Mouse (Mus musculus) midbrain, embryonic 12.5 days (tissue): Measurements from ENCODE around the gene Bach2. TPM values are rescaled to one million over a fixed set of nuclear protein-coding genes. Genes with fewer than 3 reads are reported as not detected.

Experiments
- ATAC-seq: fragments of 200-750 bp; cut with Nextera tagmentation; 2 replicates; pipeline ENCODE4 v1.8.0; 2017; ENCODE audit warnings: low read depth, moderate TSS enrichment, moderate library complexity; ENCODE audit not compliant: low FRiP score
- H3K27ac ChIP-seq: fragments of 300-500 bp; sonication (generic); replicated peaks from 2 replicates; pipeline ENCODE4 v1.5.1; 2016; ENCODE audit warnings: mild to moderate bottlenecking
- H3K27me3 ChIP-seq: fragments of 300-500 bp; sonication (generic); 2 replicates; pipeline ENCODE4 v1.6.1; 2016; ENCODE audit warnings: mild to moderate bottlenecking
- H3K36me3 ChIP-seq: fragments of 300-500 bp; sonication (generic); 2 replicates; pipeline ENCODE4 v1.6.1; 2016
- H3K4me1 ChIP-seq: fragments of 300-500 bp; sonication (generic); 2 replicates; pipeline ENCODE4 v1.6.1; 2016
- H3K4me2 ChIP-seq: fragments of 300-500 bp; sonication (generic); replicated peaks from 2 replicates; pipeline ENCODE4 v1.6.1; 2016; ENCODE audit warnings: mild to moderate bottlenecking, moderate library complexity
- H3K4me3 ChIP-seq: fragments of 300-500 bp; sonication (generic); 2 replicates; pipeline ENCODE4 v1.5.1; 2016; ENCODE audit warnings: mild to moderate bottlenecking
- H3K9ac ChIP-seq: fragments of 300-500 bp; sonication (generic); replicated peaks from 2 replicates; pipeline ENCODE4 v1.6.1; 2016; ENCODE audit warnings: mild to moderate bottlenecking, moderate library complexity
- H3K9me3 ChIP-seq: fragments of 300-500 bp; sonication (generic); 2 replicates; pipeline ENCODE4 v1.6.1; 2016; ENCODE audit warnings: mild to moderate bottlenecking
- WGBS: fragments of 180-500 bp; shearing (Covaris S2); methylation state at CpG from one replicate; pipeline ENCODE4 v1.1.7; 2016; 5-methylcytosine and 5-hydroxymethylcytosine counted together
- polyA plus RNA-seq: library from polyadenylated mRNA; unstranded; fragments of >200 nt; fragmentation: Nextera tagmentation; extraction: Ambion mirVana; gene quantifications from 2 replicates; pipeline ENCODE4 v1.2.1, GENCODE M21; 2016

Gene Bach2
- polyA plus RNA-seq, 1 experiment from 2014 or later = 17.8 TPM

DNA sequence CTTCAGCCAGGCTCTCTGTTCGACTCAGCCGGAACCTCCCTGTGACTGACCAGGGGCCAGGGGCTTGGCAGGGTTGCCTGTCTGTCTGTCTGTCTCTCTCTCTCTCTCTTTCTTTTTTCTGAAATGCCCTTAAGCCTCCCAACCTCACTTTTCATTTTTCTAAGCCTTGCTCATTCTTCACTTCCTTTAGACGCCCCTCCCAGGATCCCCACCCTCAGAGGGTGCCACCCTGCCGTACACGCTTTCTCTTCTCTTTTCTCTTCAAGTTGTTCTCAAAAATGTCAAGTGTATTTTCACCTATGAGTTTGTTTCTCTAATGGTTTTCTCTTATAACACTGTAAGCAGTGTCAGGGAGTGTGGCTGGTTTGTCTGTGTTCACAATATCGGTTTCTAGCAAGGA lies 42.7 kb downstream of the Bach2 start:
- 89% methylated on average over 6 of the region's 6 CpGs for whole genome bisulfite sequencing
- H3K27me3 ChIP-seq = no peaks in the 10 kb centered on the region
- no peaks in the 10 kb centered on the region for H3K4me1 ChIP-seq
- no peaks in the 10 kb centered on the region for H3K9me3 ChIP-seq
- H3K4me2 ChIP-seq = no peak overlapping the region
- H3K27ac ChIP-seq = no peak overlapping the region
- H3K4me3 ChIP-seq = no peak overlapping the region
- no peak for ATAC-seq
- no peak overlapping the region for H3K9ac ChIP-seq
- no peaks in the 10 kb centered on the region for H3K36me3 ChIP-seq

DNA sequence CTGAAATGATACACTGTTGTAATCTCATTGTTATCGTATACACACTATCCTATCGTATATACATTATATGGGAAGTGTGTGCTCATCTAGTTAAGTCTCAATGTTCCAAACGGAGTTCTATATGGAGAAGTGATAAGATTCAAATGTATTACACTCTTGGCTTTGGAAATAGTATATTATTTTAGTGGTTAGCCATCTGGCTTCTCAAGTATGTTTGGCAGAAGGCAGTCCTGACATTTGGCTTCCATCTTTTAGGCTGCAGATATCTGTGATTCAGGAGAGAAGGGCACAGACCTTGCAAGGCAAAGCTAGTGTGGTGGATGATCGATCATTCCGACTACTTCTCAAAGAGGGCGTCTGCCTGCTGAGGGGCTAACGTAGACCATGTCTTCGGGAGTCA lies 47.8 kb downstream of the Bach2 start:
- WGBS = 91% methylated on average over 8 of the region's 8 CpGs
- no peaks in the 10 kb centered on the region for H3K27me3 ChIP-seq
- no peak overlapping the region for H3K27ac ChIP-seq
- ATAC-seq = no peak
- H3K9me3 ChIP-seq = no peaks in the 10 kb centered on the region
- no peak overlapping the region for H3K9ac ChIP-seq
- H3K4me3 ChIP-seq = no peak overlapping the region
- H3K4me2 ChIP-seq = no peak overlapping the region
- H3K36me3 ChIP-seq = no peaks in the 10 kb centered on the region
- peaks cover 16% of the 10 kb centered on the region for H3K4me1 ChIP-seq

DNA sequence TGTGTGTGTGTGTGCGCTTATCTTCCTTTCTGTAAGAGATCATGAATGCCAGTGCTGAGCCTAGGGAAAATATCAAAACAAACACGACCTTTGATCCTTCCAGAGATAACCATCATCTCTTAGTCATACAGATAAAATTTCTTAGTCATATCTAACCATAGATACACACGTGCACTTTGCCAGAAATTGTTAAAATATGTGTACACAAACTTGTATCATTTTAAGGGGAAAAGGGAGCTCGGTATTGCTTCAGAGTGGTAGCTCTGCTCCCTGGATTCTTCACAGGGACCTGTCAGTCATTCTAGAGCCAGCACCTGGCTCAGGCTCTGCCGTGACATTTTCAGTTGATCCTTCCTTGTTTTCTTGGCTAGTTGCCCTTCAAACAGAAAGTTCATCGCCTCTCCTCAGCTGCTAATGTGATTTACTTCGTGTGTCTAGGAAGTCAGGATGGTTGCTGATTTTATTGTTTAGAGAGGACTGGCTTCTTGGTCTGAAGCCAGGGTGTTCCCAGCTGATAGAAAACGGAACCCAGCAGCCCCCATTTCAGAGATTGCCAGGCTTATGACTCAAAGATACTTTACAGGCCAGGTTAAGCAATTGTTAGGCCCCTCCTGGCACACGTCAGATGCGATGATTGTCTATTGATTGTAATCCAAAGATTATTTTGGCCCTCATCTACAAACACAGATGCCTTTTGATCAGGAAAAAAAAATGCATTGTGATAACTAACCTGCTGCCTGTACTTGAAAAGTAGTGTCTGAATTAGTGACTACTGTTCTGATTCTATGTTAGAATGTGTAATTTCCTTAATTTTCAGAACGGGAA lies 49.6 kb downstream of the Bach2 start:
- WGBS = 57% methylated on average over 11 of the region's 11 CpGs
- no peaks in the 10 kb centered on the region for H3K9me3 ChIP-seq
- no peaks in the 10 kb centered on the region for H3K36me3 ChIP-seq

DNA sequence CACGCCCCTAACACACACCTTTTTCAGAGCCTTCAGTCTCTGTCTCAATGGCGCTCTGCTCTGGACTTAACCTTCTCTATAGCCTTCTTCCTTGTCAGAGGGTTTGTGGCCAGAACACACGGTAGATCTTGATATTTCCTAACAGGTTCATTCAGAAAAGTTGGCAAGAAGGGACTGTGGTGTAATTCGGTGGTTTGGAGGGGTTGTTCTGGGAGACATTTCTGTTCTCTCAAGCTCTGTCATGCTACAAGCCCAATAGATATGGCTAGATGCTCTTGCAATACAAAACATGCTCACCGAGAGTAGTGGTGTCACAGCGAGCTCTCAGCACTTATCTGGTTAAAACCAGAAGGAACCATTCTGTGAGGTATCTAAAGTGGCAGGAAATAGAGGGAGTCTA lies 51.2 kb downstream of the Bach2 start:
- H3K27me3 ChIP-seq = no peaks in the 10 kb centered on the region
- no peak for ATAC-seq
- 84% methylated on average over 6 of the region's 6 CpGs for WGBS
- no peak overlapping the region for H3K27ac ChIP-seq
- H3K4me2 ChIP-seq = no peak overlapping the region
- H3K9ac ChIP-seq = no peak overlapping the region
- peaks cover 28% of the 10 kb centered on the region for H3K4me1 ChIP-seq
- H3K4me3 ChIP-seq = no peak overlapping the region
- H3K9me3 ChIP-seq = no peaks in the 10 kb centered on the region
- H3K36me3 ChIP-seq = no peaks in the 10 kb centered on the region

More for the DNA sequence above, 49.6 kb downstream of the Bach2 start:
- Histone ChIP-seq H3K4me2 (no peak overlapping the region), H3K9ac (no peak overlapping the region), H3K27me3 (no peaks in the 10 kb centered on the region), H3K4me1 (peaks cover 20% of the 10 kb centered on the region), H3K4me3 (no peak overlapping the region), H3K27ac (no peak overlapping the region)
- no peak for ATAC-seq

DNA sequence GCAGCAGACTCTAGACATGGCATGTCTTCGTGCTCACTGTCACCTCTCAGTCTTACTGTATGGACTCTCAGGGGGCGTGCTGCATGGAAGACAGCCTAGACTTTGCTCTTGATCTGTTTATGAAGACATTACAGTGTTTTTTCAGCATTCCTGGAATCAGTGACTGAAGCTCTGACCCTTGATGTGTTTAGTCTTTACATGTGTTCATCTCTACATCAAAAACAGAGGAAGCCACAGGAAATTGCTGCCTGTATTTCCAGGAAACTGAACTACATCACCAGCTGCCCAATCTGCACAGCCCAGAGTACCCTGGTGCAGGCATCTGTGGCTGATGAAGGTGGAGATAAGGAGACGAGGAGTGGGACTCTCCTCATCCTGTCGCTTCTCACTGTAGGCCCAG lies 52.8 kb downstream of the Bach2 start:
- Histone ChIP-seq H3K36me3 (no peaks in the 10 kb centered on the region), H3K9ac (no peak overlapping the region), H3K4me3 (no peak overlapping the region), H3K27ac (no peak overlapping the region), H3K4me2 (no peak overlapping the region), H3K27me3 (no peaks in the 10 kb centered on the region), H3K9me3 (no peaks in the 10 kb centered on the region), H3K4me1 (peaks cover 28% of the 10 kb centered on the region)
- ATAC-seq = no peak
- 87% methylated on average over 4 of the region's 4 CpGs for WGBS

DNA sequence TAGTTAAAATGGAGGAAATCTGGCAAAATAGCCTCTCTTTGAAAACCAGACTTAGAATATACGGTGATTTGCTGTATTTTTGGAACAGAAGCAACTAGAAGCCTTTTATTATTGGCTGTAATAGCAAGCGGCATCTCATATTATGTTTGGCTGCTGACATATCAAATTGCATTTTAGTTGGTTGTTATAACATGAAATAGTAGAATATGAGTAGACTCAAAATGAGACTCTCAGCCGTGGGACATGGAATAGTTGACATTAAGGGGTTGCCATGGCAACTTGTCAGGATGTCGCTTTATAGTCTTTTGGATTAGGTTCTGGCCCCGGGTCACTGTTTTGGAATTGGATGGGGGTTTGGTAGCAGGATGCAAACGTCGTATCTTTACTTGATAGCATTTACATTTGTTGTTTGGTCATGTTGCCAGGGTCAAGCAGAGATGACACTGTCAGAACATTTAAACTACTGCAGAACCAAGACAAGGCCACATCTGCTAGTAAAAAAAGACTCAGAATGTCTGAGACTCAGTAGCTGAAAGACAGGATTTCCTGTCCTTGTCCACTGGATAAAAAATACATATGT lies 55.2 kb downstream of the Bach2 start:
- Histone ChIP-seq H3K9ac (no peak overlapping the region), H3K9me3 (no peaks in the 10 kb centered on the region), H3K4me1 (peaks cover 29% of the 10 kb centered on the region), H3K36me3 (no peaks in the 10 kb centered on the region), H3K4me2 (no peak overlapping the region), H3K27me3 (no peaks in the 10 kb centered on the region), H3K27ac (no peak overlapping the region), H3K4me3 (no peak overlapping the region)
- ATAC-seq = no peak
- 39% methylated on average over 7 of the region's 7 CpGs for WGBS

DNA sequence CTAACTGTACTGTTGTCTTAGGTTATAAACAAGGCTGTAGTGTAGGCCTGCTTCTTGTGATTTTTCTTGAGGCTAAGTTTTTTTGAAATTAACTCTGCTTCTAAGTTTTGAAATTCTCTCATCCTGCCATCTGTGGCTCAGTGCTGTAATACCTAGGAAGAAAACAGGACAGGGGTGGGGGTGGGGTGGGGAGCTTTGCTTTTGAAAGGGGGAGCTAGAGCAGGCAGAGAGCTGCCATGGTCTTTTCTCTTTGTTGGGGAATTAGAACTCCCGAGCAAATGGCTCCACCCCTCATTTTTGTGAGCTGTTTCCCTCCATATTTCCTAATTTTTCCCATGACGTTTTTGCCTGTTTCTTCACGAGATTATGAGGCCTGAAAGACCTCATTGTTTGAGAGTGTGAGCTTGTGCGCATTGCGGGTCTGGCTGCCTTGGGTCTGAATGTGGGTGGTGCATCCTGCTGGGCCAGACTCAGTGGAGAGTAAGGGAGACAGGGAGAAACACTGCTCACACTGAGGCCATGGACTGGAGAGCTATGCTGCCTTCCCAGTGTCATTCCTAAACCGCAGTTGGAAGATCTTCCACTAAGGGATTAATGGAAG lies 58.6 kb downstream of the Bach2 start:
- peak; percentile 71; the same call in 1 of the 2 replicates for ATAC-seq
- no peaks in the 10 kb centered on the region for H3K27me3 ChIP-seq
- H3K9ac ChIP-seq = no peak overlapping the region
- H3K9me3 ChIP-seq = no peaks in the 10 kb centered on the region
- peaks cover 29% of the 10 kb centered on the region for H3K4me1 ChIP-seq
- peak overlapping the region; percentile 43 for H3K27ac ChIP-seq
- no peak overlapping the region for H3K4me2 ChIP-seq
- WGBS = 7% methylated on average over 6 of the region's 6 CpGs
- H3K36me3 ChIP-seq = no peaks in the 10 kb centered on the region
- H3K4me3 ChIP-seq = no peak overlapping the region

DNA sequence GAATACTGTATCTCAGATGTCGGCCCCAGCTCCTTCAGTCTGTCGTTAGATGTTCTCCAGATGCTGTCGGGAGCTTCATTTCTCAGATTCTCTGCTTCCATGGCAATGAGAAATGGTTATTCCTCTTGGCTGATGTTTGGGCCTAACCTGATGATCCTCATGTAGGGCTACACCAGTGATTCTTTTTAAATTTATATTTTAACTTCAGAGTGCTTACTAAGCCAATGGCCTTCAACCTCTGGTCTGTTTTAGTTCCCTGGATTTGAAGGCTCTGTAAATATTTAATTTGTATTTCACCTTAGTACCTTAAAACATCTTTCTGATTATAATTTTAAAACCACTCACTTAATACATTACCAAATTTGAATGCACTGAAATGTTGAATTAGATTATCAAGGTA lies 60.6 kb downstream of the Bach2 start:
- H3K4me1 ChIP-seq = peaks cover 36% of the 10 kb centered on the region
- no peak for ATAC-seq

DNA sequence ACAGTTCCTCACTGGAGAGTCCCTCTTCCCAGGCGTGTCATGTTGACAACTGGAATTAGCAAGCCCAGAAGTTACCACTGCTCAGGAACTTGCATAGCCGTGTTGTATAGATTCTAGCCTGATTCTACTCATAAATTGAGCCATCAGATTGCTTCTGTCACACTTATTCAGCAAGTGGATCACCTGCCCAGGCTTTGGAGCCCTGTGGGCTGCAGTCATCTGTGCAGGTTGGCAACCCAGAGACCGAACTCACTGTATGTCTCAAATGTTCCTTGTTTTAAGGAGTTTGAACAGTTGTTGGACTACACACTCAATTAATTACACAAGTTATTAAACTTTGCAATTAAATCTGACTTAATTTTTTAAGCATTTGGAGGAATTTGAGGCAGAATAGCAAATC lies 61.4 kb downstream of the Bach2 start:
- 92% methylated on average over 3 of the region's 3 CpGs for WGBS
- peaks cover 44% of the 10 kb centered on the region for H3K4me1 ChIP-seq
- no peak overlapping the region for H3K9ac ChIP-seq

More for the DNA sequence above, 60.6 kb downstream of the Bach2 start:
- no peaks in the 10 kb centered on the region for H3K9me3 ChIP-seq
- no peak overlapping the region for H3K27ac ChIP-seq
- no peak overlapping the region for H3K9ac ChIP-seq
- no peaks in the 10 kb centered on the region for H3K36me3 ChIP-seq
- no peaks in the 10 kb centered on the region for H3K27me3 ChIP-seq
- H3K4me2 ChIP-seq = no peak overlapping the region
- WGBS = 82% methylated on average over 3 of the region's 3 CpGs
- no peak overlapping the region for H3K4me3 ChIP-seq

DNA sequence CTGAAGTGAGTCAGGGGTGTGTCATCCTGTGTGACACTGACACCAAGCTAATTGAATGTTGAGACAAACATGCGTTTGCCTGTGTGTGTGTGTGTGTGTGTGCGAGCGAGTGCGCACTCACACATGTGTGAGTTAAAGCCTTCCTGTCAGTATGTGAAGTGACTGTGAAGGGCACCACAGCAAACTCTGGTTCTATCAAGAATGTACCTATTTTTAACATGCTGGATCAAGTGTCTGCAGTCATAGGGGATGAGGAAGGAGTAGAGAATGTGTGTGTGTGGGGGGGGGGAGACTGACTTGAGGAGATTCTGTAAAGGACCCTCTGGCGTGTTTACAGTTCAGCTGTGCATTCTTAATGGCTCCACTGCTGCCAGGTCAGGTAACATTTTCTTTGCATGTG lies 64.1 kb downstream of the Bach2 start:
- WGBS = 59% methylated on average over 5 of the region's 5 CpGs
- H3K9ac ChIP-seq = peak overlapping the region; percentile 4
- H3K36me3 ChIP-seq = no peaks in the 10 kb centered on the region
- peaks cover 50% of the 10 kb centered on the region for H3K4me1 ChIP-seq
- H3K9me3 ChIP-seq = no peaks in the 10 kb centered on the region
- no peaks in the 10 kb centered on the region for H3K27me3 ChIP-seq
- peak overlapping the region; percentile 87 for H3K27ac ChIP-seq
- H3K4me2 ChIP-seq = peak overlapping the region; percentile 41
- ATAC-seq = peak; percentile 20
- H3K4me3 ChIP-seq = no peak overlapping the region

More for the DNA sequence above, 61.4 kb downstream of the Bach2 start:
- Histone ChIP-seq H3K36me3 (no peaks in the 10 kb centered on the region), H3K27ac (no peak overlapping the region), H3K9me3 (no peaks in the 10 kb centered on the region), H3K4me3 (no peak overlapping the region), H3K4me2 (no peak overlapping the region), H3K27me3 (no peaks in the 10 kb centered on the region)
- no peak for ATAC-seq

DNA sequence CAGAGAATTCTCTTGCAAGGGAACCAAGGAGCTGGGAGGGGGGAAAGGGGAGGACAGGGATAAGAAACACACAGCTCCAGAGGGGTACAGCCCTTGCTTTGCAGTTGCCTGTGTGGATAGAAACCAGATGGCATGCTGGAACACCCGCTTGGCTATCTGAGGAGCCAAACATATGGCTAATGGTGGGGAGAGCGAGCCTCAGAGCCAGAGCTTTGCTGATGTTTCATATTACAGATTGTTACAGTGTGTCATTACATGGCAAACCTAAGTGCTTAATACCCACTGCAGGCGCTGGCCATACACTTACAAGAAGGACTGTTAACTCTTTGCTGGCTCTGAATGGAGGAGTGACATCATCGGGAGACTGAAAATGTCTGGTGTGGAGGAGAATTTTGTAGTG lies 64.5 kb downstream of the Bach2 start:
- peaks cover 50% of the 10 kb centered on the region for H3K4me1 ChIP-seq
- H3K27me3 ChIP-seq = no peaks in the 10 kb centered on the region
- peak; percentile 31 for ATAC-seq
- H3K36me3 ChIP-seq = no peaks in the 10 kb centered on the region
- WGBS = 9% methylated on average over 4 of the region's 4 CpGs
- no peaks in the 10 kb centered on the region for H3K9me3 ChIP-seq
- H3K9ac ChIP-seq = peak overlapping the region; percentile 4
- no peak overlapping the region for H3K4me3 ChIP-seq
- peak overlapping the region; percentile 41 for H3K4me2 ChIP-seq
- H3K27ac ChIP-seq = peak overlapping the region; percentile 87

DNA sequence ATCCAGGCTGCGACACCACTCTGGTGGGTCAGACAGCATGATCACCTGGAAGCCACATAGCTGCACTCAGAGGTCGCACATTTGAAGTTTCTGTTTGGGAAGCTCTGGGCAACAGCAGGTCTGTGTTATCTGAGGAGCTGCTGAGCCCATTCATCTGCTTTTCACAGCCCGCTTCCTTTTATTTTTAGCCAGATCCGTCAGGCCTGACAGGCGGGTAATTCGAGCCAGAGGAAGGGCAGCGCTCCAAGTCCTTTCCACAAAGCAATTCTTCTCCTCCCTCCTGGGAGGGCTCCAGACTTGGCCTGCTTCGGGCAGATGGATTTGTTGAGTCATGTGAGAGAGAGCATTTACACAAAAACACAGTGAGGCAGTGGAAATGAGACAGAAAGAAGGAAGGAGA lies 65.1 kb downstream of the Bach2 start:
- ATAC-seq = peak; percentile 89
- Histone ChIP-seq H3K9me3 (no peaks in the 10 kb centered on the region), H3K27ac (peak overlapping the region; percentile 87), H3K4me2 (peak overlapping the region; percentile 41), H3K36me3 (no peaks in the 10 kb centered on the region), H3K4me3 (no peak overlapping the region), H3K27me3 (no peaks in the 10 kb centered on the region), H3K9ac (0 out of 2 replicates have a peak overlapping the region, but pooled peaks have one; percentile 4), H3K4me1 (peaks cover 50% of the 10 kb centered on the region)
- under 1% methylated on average over 8 of the region's 8 CpGs for WGBS
